21 mouse cellular contexts compared by ENCODE assay signal in genomic region chr12:79064451-79064850, GRCm38 (mm10). TPM values are rescaled to one million over a fixed set of nuclear protein-coding genes. Genes with fewer than 3 reads are reported as not detected.
DNase-seq lines count a peak whose midpoint lies in the region; TF ChIP-seq lines count a peak whose summit lies in the region.
"Had no signal": no experiment of that assay in that cellular context is flagged by ENCODE, and none has a peak within 500 bp of the region (broad histone marks: within the 10 kb centered on the region; RNA-seq: fewer than 3 reads in every experiment).

No protein-coding gene starts in this region.

- H3K27ac ChIP-seq in thymus, adult 2 months (ENCODE audit: control insufficient read depth, insufficient read depth, low read length), result no peak overlapping the region
- H3K27ac ChIP-seq: embryonic facial prominence, embryonic 13.5 days; embryonic facial prominence, embryonic 15.5 days; forebrain, embryonic 10.5 days; forebrain, embryonic 12.5 days had no signal

- TF ChIP-seq POLR2A in thymus, adult 2 months (IDR thresholded peaks at IDR 0.05; ENCODE audit: control insufficient read depth, extremely low read depth, insufficient read depth, low read length, poor library complexity), result no peak

- no peak for TF ChIP-seq CTCF in thymus, adult 2 months (IDR thresholded peaks at IDR 0.05; ENCODE audit: borderline replicate concordance, control insufficient read depth, extremely low read depth, insufficient read depth, low read length, poor library complexity)

- H3K36me3 ChIP-seq in thymus, adult 2 months (ENCODE audit: control insufficient read depth, insufficient read depth, low read length), result no peaks in the 10 kb centered on the region

- H3K4me3 ChIP-seq in thymus, adult 2 months (ENCODE audit: control insufficient read depth, insufficient read depth, low read length), result no peak overlapping the region
- H3K4me3 ChIP-seq: embryonic facial prominence, embryonic 13.5 days; embryonic facial prominence, embryonic 15.5 days; erythroblast, embryonic 14.5 days; forebrain, embryonic 10.5 days; forebrain, embryonic 12.5 days had no signal

- peaks cover under 1% of the 10 kb centered on the region; the same call in 1 of the 2 replicates for H3K4me1 ChIP-seq in thymus, adult 2 months (replicated peaks; ENCODE audit: control insufficient read depth, insufficient read depth, low read length)
- H3K4me1 ChIP-seq: embryonic facial prominence, embryonic 13.5 days; embryonic facial prominence, embryonic 15.5 days; forebrain, embryonic 12.5 days had no signal

- WGBS in thymus, adult 2 months, result 94% methylated on average over 13 of the region's 13 CpGs

- peak; percentile 27 for DNase-seq in thymus, adult 2 months
- DNase-seq in thymus, postnatal 0 days (ENCODE audit: low spot score), result no peak
- peak; percentile 42 for DNase-seq in thymus, postnatal 25 days
- peak; percentile 58 for DNase-seq in thymus, postnatal 4 days
- no peak for DNase-seq in gastrocnemius, postnatal 10 days
- DNase-seq in B cell, adult 2 months, result no peak
- DNase-seq: adrenal gland, adult 2 months; adrenal gland, postnatal 10 days; adrenal gland, postnatal 25 days; cerebellum, adult 11 months; cerebellum, adult 18-20 months; cerebellum, adult 8-10 months; cerebellum, adult 9-11 months; cerebellum, postnatal 14 days; cerebellum, postnatal 36 days; embryo, embryonic 11 days had no signal

- no peaks in the 10 kb centered on the region for H3K27me3 ChIP-seq in thymus, adult 2 months (ENCODE audit: control insufficient read depth, insufficient read depth, low read length)
- H3K27me3 ChIP-seq: embryonic facial prominence, embryonic 13.5 days; embryonic facial prominence, embryonic 15.5 days; forebrain, embryonic 12.5 days had no signal

RNA-seq across cellular contexts. Expression of gene Pigh, which starts 25.0 kb away (rescaled TPM):
- polyA plus RNA-seq in thymus, adult 2 months (2012; rRNA removed), result 21.3 and 23.6 TPM in 2 replicates
- 18.0 and 19.5 TPM in 2 replicates for polyA plus RNA-seq in thymus, postnatal 0 days (2015; fragmentation: Nextera tagmentation; extraction: Ambion mirVana)
- 1 to 10 TPM; 2.8 to 3.1 TPM for total RNA-seq in gastrocnemius, postnatal 10 days (2021)
- polyA plus RNA-seq: erythroblast, embryonic 14.5 days had no signal

RNA-seq across cellular contexts. Expression of gene Plekhh1, which starts 35.5 kb away (rescaled TPM):
- 0.96 and 1.1 TPM in 2 replicates for polyA plus RNA-seq in thymus, adult 2 months (2012; rRNA removed)
- polyA plus RNA-seq in thymus, postnatal 0 days (2015; fragmentation: Nextera tagmentation; extraction: Ambion mirVana), result 0.33 and 0.46 TPM in 2 replicates
- 1 to 10 TPM; 1.3 to 1.4 TPM for total RNA-seq in gastrocnemius, postnatal 10 days (2021)
- polyA plus RNA-seq: erythroblast, embryonic 14.5 days had no signal

RNA-seq across cellular contexts. Expression of gene Tmem229b, which starts 57.0 kb away (rescaled TPM):
- polyA plus RNA-seq in thymus, adult 2 months (2012; rRNA removed), result 82.4 and 82.7 TPM in 2 replicates
- polyA plus RNA-seq in thymus, postnatal 0 days (2015; fragmentation: Nextera tagmentation; extraction: Ambion mirVana), result 27.5 and 27.7 TPM in 2 replicates
- 1 to 10 TPM; 8.5 to 9.5 TPM for total RNA-seq in gastrocnemius, postnatal 10 days (2021)

Comparison
In these comparisons a context has a peak if more than half of its experiments do, and no peak if none do; other contexts are left out.
1. DNase-seq: peak in thymus, adult 2 months (single experiment), thymus, postnatal 25 days (single experiment) and thymus, postnatal 4 days (single experiment); none in thymus, postnatal 0 days (single experiment), gastrocnemius, postnatal 10 days (single experiment) and B cell, adult 2 months (0 of 2).